Mouse (Mus musculus) embryonic facial prominence, embryonic 15.5 days (tissue): ENCODE measurements around the gene Hipk3. TPM values are rescaled to one million over a fixed set of nuclear protein-coding genes. Genes with fewer than 3 reads are reported as not detected.

Experiments used
- ATAC-seq: fragments of 200-750 bp; cut with Nextera tagmentation; 2 replicates; pipeline ENCODE4 v1.8.0; 2017; ENCODE audit warnings: low read depth, moderate TSS enrichment; ENCODE audit not compliant: insufficient number of reproducible peaks, low FRiP score, low TSS enrichment
- H3K27ac ChIP-seq: fragments of 300-500 bp; sonication (generic); replicated peaks from 2 replicates; pipeline ENCODE4 v1.5.1; 2015; ENCODE audit warnings: mild to moderate bottlenecking, inconsistent platforms
- H3K27me3 ChIP-seq: fragments of 300-500 bp; sonication (generic); 2 replicates; pipeline ENCODE4 v1.6.1; 2015; ENCODE audit warnings: inconsistent platforms
- H3K36me3 ChIP-seq: fragments of 300-500 bp; sonication (generic); 2 replicates; pipeline ENCODE4 v1.6.1; 2015; ENCODE audit warnings: mild to moderate bottlenecking, inconsistent platforms
- H3K4me1 ChIP-seq: fragments of 300-500 bp; sonication (generic); 2 replicates; pipeline ENCODE4 v1.6.1; 2015; ENCODE audit warnings: inconsistent platforms
- H3K4me2 ChIP-seq: fragments of 300-500 bp; sonication (generic); replicated peaks from 2 replicates; pipeline ENCODE4 v1.6.1; 2015; ENCODE audit warnings: mild to moderate bottlenecking, inconsistent platforms
- H3K4me3 ChIP-seq: fragments of 300-500 bp; sonication (generic); replicated peaks from 2 replicates; pipeline ENCODE4 v1.5.1; 2015; ENCODE audit warnings: mild to moderate bottlenecking, inconsistent platforms
- H3K9ac ChIP-seq: fragments of 300-500 bp; sonication (generic); 2 replicates; pipeline ENCODE4 v1.6.1; 2015; ENCODE audit warnings: inconsistent platforms
- H3K9me3 ChIP-seq: fragments of 300-500 bp; sonication (generic); replicated peaks from 2 replicates; pipeline ENCODE4 v1.6.1; 2016; ENCODE audit warnings: inconsistent platforms
- WGBS: fragments of 180-500 bp; shearing (Covaris S2); methylation state at CpG from one replicate; pipeline ENCODE4 v1.1.7; 2015; 5-methylcytosine and 5-hydroxymethylcytosine counted together
- polyA plus RNA-seq: library from polyadenylated mRNA; unstranded; fragments of >200 nt; fragmentation: Nextera tagmentation; extraction: Ambion mirVana; gene quantifications from 2 replicates; pipeline ENCODE4 v1.2.1, GENCODE M21; 2015

The Hipk3 gene
- 17.5 and 18.5 TPM in 2 replicates for polyA plus RNA-seq

- Histone ChIP-seq H3K4me1 (peaks cover 11% of the 10 kb centered on the region), H3K27ac (peak within 1 kb of the TSS; percentile 99), H3K36me3 (no peaks in the 10 kb centered on the region), H3K27me3 (no peaks in the 10 kb centered on the region), H3K9me3 (no peaks in the 10 kb centered on the region), H3K9ac (peak within 1 kb of the TSS; percentile 96), H3K4me2 (peak within 1 kb of the TSS; percentile 60), H3K4me3 (peak within 1 kb of the TSS; percentile 93)
- WGBS: under 1% methylated on average over 86 of the region's 98 CpGs
- peak; percentile 92 for ATAC-seq
These were observed at the start of gene Hipk3 for GRCm38 (mm10) chr2:104493951-104494800. TSS of gene Hipk3 (minus strand) at chr2:104494446.

GRCm38 (mm10) chr2:104540286-104540685 lies 46.0 kb upstream of the Hipk3 start:
- H3K4me1 ChIP-seq: no peaks in the 10 kb centered on the region
- H3K9ac ChIP-seq: no peak overlapping the region
- ATAC-seq: no peak
- H3K4me2 ChIP-seq: no peak overlapping the region
- H3K36me3 ChIP-seq: no peaks in the 10 kb centered on the region
- H3K27me3 ChIP-seq: no peaks in the 10 kb centered on the region
- H3K27ac ChIP-seq: no peak overlapping the region
- H3K4me3 ChIP-seq: no peak overlapping the region
- WGBS: 61% methylated on average over 2 of the region's 2 CpGs
- H3K9me3 ChIP-seq: no peaks in the 10 kb centered on the region

- no peaks in the 10 kb centered on the region for H3K9me3 ChIP-seq
- H3K4me3 ChIP-seq: no peak overlapping the region
- no peak overlapping the region for H3K27ac ChIP-seq
- no peaks in the 10 kb centered on the region for H3K36me3 ChIP-seq
- no peak overlapping the region for H3K4me2 ChIP-seq
- H3K9ac ChIP-seq: no peak overlapping the region
- 70% methylated on average over 3 of the region's 3 CpGs for WGBS
- H3K27me3 ChIP-seq: no peaks in the 10 kb centered on the region
- ATAC-seq: no peak
- H3K4me1 ChIP-seq: no peaks in the 10 kb centered on the region
These were observed 40.5 kb upstream of the Hipk3 start for GRCm38 (mm10) chr2:104534751-104535150.

GRCm38 (mm10) chr2:104532548-104532947 lies 38.3 kb upstream of the Hipk3 start:
- no peak overlapping the region for H3K4me3 ChIP-seq
- H3K9me3 ChIP-seq: no peaks in the 10 kb centered on the region
- WGBS: 90% methylated on average over 1 of the region's 1 CpGs
- H3K4me2 ChIP-seq: no peak overlapping the region
- no peak overlapping the region for H3K27ac ChIP-seq
- H3K36me3 ChIP-seq: no peaks in the 10 kb centered on the region
- H3K9ac ChIP-seq: no peak overlapping the region
- no peak for ATAC-seq
- no peaks in the 10 kb centered on the region for H3K4me1 ChIP-seq
- no peaks in the 10 kb centered on the region for H3K27me3 ChIP-seq

DNA sequence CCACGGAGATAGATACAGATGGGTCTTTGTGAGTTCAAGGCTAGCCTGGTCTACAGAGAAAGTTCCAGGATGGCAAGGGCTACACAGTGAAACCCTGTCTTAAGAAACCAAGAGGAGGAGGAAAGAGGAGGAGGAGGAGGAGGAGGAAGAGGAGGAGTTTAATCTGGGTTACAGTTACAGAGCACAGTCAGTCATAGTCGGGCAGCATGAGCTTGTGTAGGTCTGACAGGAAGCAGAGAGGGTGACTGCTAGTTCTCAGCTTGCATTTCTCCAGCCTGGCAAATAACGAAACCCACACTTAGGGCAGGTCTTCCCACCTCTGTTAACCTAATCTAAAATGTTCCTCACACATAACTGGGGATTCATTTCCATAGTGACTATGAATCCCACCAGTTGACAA lies 32.3 kb upstream of the Hipk3 start:
- 55% methylated on average over 3 of the region's 3 CpGs for WGBS
- Histone ChIP-seq H3K9ac (no peak overlapping the region), H3K9me3 (no peaks in the 10 kb centered on the region), H3K4me3 (no peak overlapping the region), H3K27ac (no peak overlapping the region), H3K27me3 (no peaks in the 10 kb centered on the region), H3K4me1 (no peaks in the 10 kb centered on the region), H3K36me3 (no peaks in the 10 kb centered on the region), H3K4me2 (no peak overlapping the region)
- no peak for ATAC-seq

GRCm38 (mm10) chr2:104525506-104525905 lies 31.3 kb upstream of the Hipk3 start:
- H3K27me3 ChIP-seq: no peaks in the 10 kb centered on the region
- WGBS: 37% methylated on average over 5 of the region's 5 CpGs
- no peaks in the 10 kb centered on the region for H3K9me3 ChIP-seq
- no peak overlapping the region for H3K4me3 ChIP-seq
- ATAC-seq: no peak
- H3K4me2 ChIP-seq: no peak overlapping the region
- no peak overlapping the region for H3K27ac ChIP-seq
- H3K4me1 ChIP-seq: no peaks in the 10 kb centered on the region
- no peak overlapping the region for H3K9ac ChIP-seq
- no peaks in the 10 kb centered on the region for H3K36me3 ChIP-seq

- H3K27ac ChIP-seq: no peak overlapping the region
- WGBS: 87% methylated on average over 8 of the region's 8 CpGs
These were observed 17.4 kb upstream of the Hipk3 start for GRCm38 (mm10) chr2:104511622-104512021.

DNA sequence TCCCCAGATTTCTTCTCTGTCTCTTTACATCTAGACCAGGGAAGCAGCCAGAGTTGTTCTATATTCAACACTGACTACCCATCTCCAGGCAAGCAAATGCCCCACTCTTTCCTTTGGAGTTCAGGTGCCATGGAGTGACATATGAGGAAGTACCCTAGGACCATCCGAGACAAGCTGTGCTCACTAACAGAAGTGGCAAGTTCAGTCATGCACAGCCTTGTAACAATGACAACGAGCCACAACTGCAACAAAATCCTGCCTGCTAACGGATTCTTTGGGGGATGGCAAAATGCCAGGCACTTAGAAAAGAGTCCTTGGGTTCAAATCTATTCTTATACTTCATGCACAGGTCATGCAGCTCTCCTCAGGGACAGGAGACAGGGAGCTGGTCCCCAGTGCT lies 8.1 kb upstream of the Hipk3 start:
- H3K4me2 ChIP-seq: no peak overlapping the region
- WGBS: 47% methylated on average over 3 of the region's 3 CpGs
- no peaks in the 10 kb centered on the region for H3K36me3 ChIP-seq
- no peak overlapping the region for H3K4me3 ChIP-seq
- no peak overlapping the region for H3K27ac ChIP-seq
- H3K9me3 ChIP-seq: no peaks in the 10 kb centered on the region
- no peaks in the 10 kb centered on the region for H3K4me1 ChIP-seq
- H3K27me3 ChIP-seq: no peaks in the 10 kb centered on the region
- no peak for ATAC-seq
- no peak overlapping the region for H3K9ac ChIP-seq

More at GRCm38 (mm10) chr2:104511622-104512021, 17.4 kb upstream of the Hipk3 start:
- H3K9me3 ChIP-seq: no peaks in the 10 kb centered on the region
- H3K9ac ChIP-seq: no peak overlapping the region
- no peak overlapping the region for H3K4me3 ChIP-seq
- no peaks in the 10 kb centered on the region for H3K36me3 ChIP-seq
- no peak overlapping the region for H3K4me2 ChIP-seq
- no peaks in the 10 kb centered on the region for H3K4me1 ChIP-seq
- no peak for ATAC-seq
- no peaks in the 10 kb centered on the region for H3K27me3 ChIP-seq

- Histone ChIP-seq H3K9ac (no peak overlapping the region), H3K27ac (no peak overlapping the region), H3K9me3 (no peaks in the 10 kb centered on the region), H3K27me3 (no peaks in the 10 kb centered on the region), H3K36me3 (no peaks in the 10 kb centered on the region), H3K4me1 (no peaks in the 10 kb centered on the region), H3K4me2 (no peak overlapping the region), H3K4me3 (no peak overlapping the region)
- no peak for ATAC-seq
- 82% methylated on average over 2 of the region's 2 CpGs for WGBS
These were observed 6.8 kb upstream of the Hipk3 start for GRCm38 (mm10) chr2:104501091-104501490.

DNA sequence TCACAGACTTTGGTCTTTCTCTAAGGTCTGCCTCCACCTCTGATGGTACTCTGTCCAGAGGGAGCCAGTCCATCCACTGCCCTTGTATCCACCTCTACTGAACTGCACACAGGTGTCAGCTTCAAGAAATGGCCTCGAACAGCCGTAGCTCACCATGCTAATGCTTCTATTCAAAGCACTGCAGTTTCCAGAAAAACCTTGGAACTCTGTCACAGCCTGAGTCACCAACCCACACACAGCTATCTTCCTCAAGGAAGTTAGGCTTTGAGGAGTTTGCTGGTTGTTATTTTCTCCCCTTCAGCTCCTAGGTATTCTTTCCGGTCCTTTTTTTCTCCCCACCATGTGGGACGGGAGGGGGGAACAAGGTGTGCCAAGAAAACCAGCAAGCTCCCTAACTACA lies 3.5 kb upstream of the Hipk3 start:
- WGBS: 43% methylated on average over 4 of the region's 4 CpGs

GRCm38 (mm10) chr2:104497231-104497630 lies 3.0 kb upstream of the Hipk3 start:
- Histone ChIP-seq H3K36me3 (no peaks in the 10 kb centered on the region), H3K4me1 (peaks cover 11% of the 10 kb centered on the region), H3K9ac (no peak overlapping the region), H3K9me3 (no peaks in the 10 kb centered on the region), H3K27ac (no peak overlapping the region), H3K4me2 (no peak overlapping the region), H3K27me3 (no peaks in the 10 kb centered on the region), H3K4me3 (no peak overlapping the region)
- ATAC-seq: no peak
- 83% methylated on average over 2 of the region's 2 CpGs for WGBS

More for the DNA sequence above, 3.5 kb upstream of the Hipk3 start:
- Histone ChIP-seq H3K9ac (no peak overlapping the region), H3K9me3 (no peaks in the 10 kb centered on the region), H3K27me3 (no peaks in the 10 kb centered on the region), H3K27ac (no peak overlapping the region), H3K4me2 (no peak overlapping the region), H3K4me3 (no peak overlapping the region), H3K4me1 (peaks cover 11% of the 10 kb centered on the region), H3K36me3 (no peaks in the 10 kb centered on the region)
- no peak for ATAC-seq

DNA sequence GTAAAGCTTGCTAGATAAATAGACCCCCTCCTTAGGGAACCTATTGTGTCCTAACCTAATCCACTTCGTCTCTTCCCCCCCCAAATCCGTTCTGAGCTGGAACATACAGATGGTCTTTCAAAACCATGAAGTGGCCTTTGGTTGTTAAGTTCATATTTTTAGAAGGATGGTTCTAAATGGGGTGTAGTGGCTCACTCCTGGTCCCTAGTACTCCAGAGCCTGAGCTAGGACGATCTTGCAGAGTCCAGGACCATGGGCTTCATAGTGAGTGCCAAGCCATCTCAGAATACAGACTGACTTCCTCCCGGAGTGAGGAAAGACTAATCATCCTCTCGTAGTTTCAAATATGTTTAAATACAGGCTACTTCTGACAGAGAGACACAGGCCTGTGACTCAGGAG lies 2.0 kb upstream of the Hipk3 start:
- Histone ChIP-seq H3K4me2 (no peak overlapping the region), H3K4me3 (no peak overlapping the region), H3K4me1 (peaks cover 11% of the 10 kb centered on the region), H3K9ac (no peak overlapping the region), H3K9me3 (no peaks in the 10 kb centered on the region), H3K27me3 (no peaks in the 10 kb centered on the region), H3K27ac (no peak overlapping the region), H3K36me3 (no peaks in the 10 kb centered on the region)
- 49% methylated on average over 5 of the region's 5 CpGs for WGBS
- ATAC-seq: no peak
